Mouse (Mus musculus) hindbrain, embryonic 15.5 days (tissue): Measurements from ENCODE around the gene Hpse2. TPM values are rescaled to one million over a fixed set of nuclear protein-coding genes. Genes with fewer than 3 reads are reported as not detected.

Experiments used
- ATAC-seq: fragments of 200-750 bp; cut with Nextera tagmentation; 2 replicates; pipeline ENCODE4 v1.8.0; 2017; ENCODE audit warnings: low read depth, moderate number of reproducible peaks, moderate TSS enrichment; ENCODE audit not compliant: low FRiP score
- H3K27ac ChIP-seq: fragments of 300-500 bp; sonication (generic); replicated peaks from 2 replicates; pipeline ENCODE4 v1.5.1; 2015; ENCODE audit warnings: mild to moderate bottlenecking, inconsistent platforms
- H3K27me3 ChIP-seq: fragments of 300-500 bp; sonication (generic); 2 replicates; pipeline ENCODE4 v1.6.1; 2015; ENCODE audit warnings: control low read depth, inconsistent platforms
- H3K36me3 ChIP-seq: fragments of 300-500 bp; sonication (generic); 2 replicates; pipeline ENCODE4 v1.6.1; 2015; ENCODE audit warnings: control low read depth, inconsistent platforms
- H3K4me1 ChIP-seq: fragments of 300-500 bp; sonication (generic); replicated peaks from 2 replicates; pipeline ENCODE4 v1.6.1; 2015; ENCODE audit warnings: control low read depth, inconsistent platforms
- H3K4me2 ChIP-seq: fragments of 300-500 bp; sonication (generic); 2 replicates; pipeline ENCODE4 v1.6.1; 2015; ENCODE audit warnings: moderate library complexity, mild to moderate bottlenecking, inconsistent platforms
- H3K4me3 ChIP-seq: fragments of 300-500 bp; sonication (generic); 2 replicates; pipeline ENCODE4 v1.5.1; 2015; ENCODE audit warnings: mild to moderate bottlenecking, inconsistent platforms
- H3K9ac ChIP-seq: fragments of 300-500 bp; sonication (generic); 2 replicates; pipeline ENCODE4 v1.6.1; 2015; ENCODE audit warnings: inconsistent platforms
- H3K9me3 ChIP-seq: fragments of 300-500 bp; sonication (generic); 2 replicates; pipeline ENCODE4 v1.6.1; 2016; ENCODE audit warnings: control low read depth, inconsistent platforms
- WGBS: fragments of 180-500 bp; shearing (Covaris S2); methylation state at CpG from one replicate; pipeline ENCODE4 v1.1.7; 2015; 5-methylcytosine and 5-hydroxymethylcytosine counted together
- polyA plus RNA-seq: library from polyadenylated mRNA; unstranded; fragments of >200 nt; fragmentation: Nextera tagmentation; extraction: Ambion mirVana; gene quantifications from 2 replicates; pipeline ENCODE4 v1.2.1, GENCODE M21; 2015

The Hpse2 gene
- polyA plus RNA-seq, 1 experiment from 2014 or later, result 0.32 TPM

DNA sequence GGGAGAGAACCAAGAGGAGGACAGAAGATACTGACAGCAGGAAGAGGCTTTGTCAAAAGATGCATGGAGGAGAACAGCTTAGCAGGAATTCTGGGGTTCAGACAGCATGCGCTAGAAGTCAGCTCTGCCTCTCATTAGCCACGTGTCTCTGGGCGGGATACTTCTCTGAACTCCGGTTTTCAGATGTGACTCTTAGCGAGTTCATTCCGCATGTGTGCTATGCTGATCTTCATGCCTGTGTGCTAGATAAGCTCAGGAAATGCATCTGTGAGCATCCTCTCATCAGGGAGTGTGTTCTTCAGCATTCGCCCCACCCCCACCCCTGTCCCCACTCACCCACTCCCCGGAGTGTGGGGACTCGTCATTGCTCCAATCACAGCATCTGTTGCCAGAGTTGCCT lies 650.4 kb downstream of the Hpse2 start:
- 68% methylated on average over 9 of the region's 9 CpGs for WGBS
- ATAC-seq, result no peak
- H3K9me3 ChIP-seq, result no peaks in the 10 kb centered on the region
- H3K4me3 ChIP-seq, result no peak overlapping the region
- no peak overlapping the region for H3K9ac ChIP-seq
- no peaks in the 10 kb centered on the region for H3K4me1 ChIP-seq
- no peak overlapping the region for H3K4me2 ChIP-seq
- H3K27me3 ChIP-seq, result peaks cover 6% of the 10 kb centered on the region; the same call in 1 of the 2 replicates
- no peak overlapping the region for H3K27ac ChIP-seq
- H3K36me3 ChIP-seq, result no peaks in the 10 kb centered on the region

Other genes with a start within 250 kb of the Hpse2 start
- gene Cnnm1, start 52.1 kb upstream of the Hpse2 start, polyA plus RNA-seq, result 3.4 and 3.9 TPM in 2 replicates
- gene Got1, start 136.2 kb upstream of the Hpse2 start, polyA plus RNA-seq, result 106 and 109 TPM in 2 replicates
- 0.21 and 1.1 TPM in 2 replicates for gene Nkx2-3, start 224.0 kb upstream of the Hpse2 start, polyA plus RNA-seq